Mouse (Mus musculus) bone marrow macrophage, adult 2 months (primary cell): Measurements from ENCODE around the gene Dio1. TPM values are rescaled to one million over a fixed set of nuclear protein-coding genes. Genes with fewer than 3 reads are reported as not detected.

Source experiments
- H3K27ac ChIP-seq: 2 replicates; pipeline ENCODE4 v1.5.1; 2012; ENCODE audit warnings: low read depth, low read length; ENCODE audit not compliant: insufficient read depth
- H3K4me1 ChIP-seq: 2 replicates; pipeline ENCODE4 v1.6.1; 2012; ENCODE audit warnings: low read length; ENCODE audit not compliant: control insufficient read depth, insufficient read depth
- H3K4me3 ChIP-seq: 2 replicates; pipeline ENCODE4 v1.5.1; 2012; ENCODE audit warnings: mild to moderate bottlenecking, low read length, moderate library complexity; ENCODE audit not compliant: insufficient read depth
- CTCF ChIP-seq: IDR thresholded peaks from 2 replicates; pipeline ENCODE4 v1.5.1; 2012; ENCODE audit warnings: low read depth, mild to moderate bottlenecking, low read length, moderate library complexity
- POLR2A ChIP-seq: IDR thresholded peaks from 2 replicates; pipeline ENCODE4 v1.6.1; 2012; ENCODE audit warnings: mild to moderate bottlenecking, low read depth, low read length, borderline replicate concordance
- polyA plus RNA-seq: library from polyadenylated mRNA; stranded (reverse); fragments of >200 nt; gene quantifications from 2 replicates; pipeline ENCODE4 v1.2.4, GENCODE M21; 2012; ENCODE audit not compliant: missing spikeins, insufficient read depth, insufficient read length

Dio1 gene
- polyA plus RNA-seq, 1 experiment: not detected

- no peak overlapping the region for H3K27ac ChIP-seq
- H3K4me1 ChIP-seq: no peaks in the 10 kb centered on the region; the same call in 1 of the 2 replicates
- no peak overlapping the region for H3K4me3 ChIP-seq
- TF ChIP-seq CTCF: no peak
- TF ChIP-seq POLR2A: no peak
Observed at GRCm38 (mm10) chr4:107302832-107303231, 4.1 kb downstream of the Dio1 start.

- no peak overlapping the region for H3K27ac ChIP-seq
- TF ChIP-seq CTCF (no peak), POLR2A (no peak)
- no peak overlapping the region for H3K4me3 ChIP-seq
- no peaks in the 10 kb centered on the region; the same call in 1 of the 2 replicates for H3K4me1 ChIP-seq
Observed at GRCm38 (mm10) chr4:107302221-107302620, 4.7 kb downstream of the Dio1 start.

GRCm38 (mm10) chr4:107300902-107301555 is 5.9 kb downstream of the Dio1 start:
- Histone ChIP-seq H3K4me1 (no peaks in the 10 kb centered on the region; the same call in 1 of the 2 replicates), H3K27ac (no peak overlapping the region), H3K4me3 (no peak overlapping the region)
- TF ChIP-seq CTCF (no peak), POLR2A (no peak)

- TF ChIP-seq POLR2A: no peak
- TF ChIP-seq CTCF: no peak
- H3K4me1 ChIP-seq: no peaks in the 10 kb centered on the region; the same call in 1 of the 2 replicates
- H3K27ac ChIP-seq: no peak overlapping the region
- H3K4me3 ChIP-seq: no peak overlapping the region
Observed at GRCm38 (mm10) chr4:107300371-107300770, 6.6 kb downstream of the Dio1 start.

GRCm38 (mm10) chr4:107299779-107300340 is 7.1 kb downstream of the Dio1 start:
- Histone ChIP-seq H3K27ac (no peak overlapping the region), H3K4me3 (no peak overlapping the region), H3K4me1 (no peaks in the 10 kb centered on the region; the same call in 1 of the 2 replicates)
- TF ChIP-seq POLR2A (no peak), CTCF (no peak)

GRCm38 (mm10) chr4:107298071-107298606 is 8.8 kb downstream of the Dio1 start:
- Histone ChIP-seq H3K27ac (no peak overlapping the region), H3K4me3 (no peak overlapping the region), H3K4me1 (no peaks in the 10 kb centered on the region; the same call in 1 of the 2 replicates)
- TF ChIP-seq CTCF: no peak
- no peak for TF ChIP-seq POLR2A

GRCm38 (mm10) chr4:107292273-107292662 is 14.7 kb downstream of the Dio1 start:
- TF ChIP-seq CTCF (no peak), POLR2A (no peak)
- H3K27ac ChIP-seq: no peak overlapping the region

GRCm38 (mm10) chr4:107291611-107292272 is 15.2 kb downstream of the Dio1 start:
- H3K4me1 ChIP-seq: 0 out of 2 replicates have a peak, but pooled peaks cover 3% of the 10 kb centered on the region
- no peak overlapping the region for H3K27ac ChIP-seq
- TF ChIP-seq POLR2A: no peak
- TF ChIP-seq CTCF: no peak
- no peak overlapping the region for H3K4me3 ChIP-seq

More at GRCm38 (mm10) chr4:107292273-107292662, 14.7 kb downstream of the Dio1 start:
- Histone ChIP-seq H3K4me3 (no peak overlapping the region), H3K4me1 (0 out of 2 replicates have a peak, but pooled peaks cover 3% of the 10 kb centered on the region)

GRCm38 (mm10) chr4:107287517-107287916 is 19.5 kb downstream of the Dio1 start:
- peaks cover 16% of the 10 kb centered on the region for H3K4me1 ChIP-seq
- H3K4me3 ChIP-seq: no peak overlapping the region
- no peak for TF ChIP-seq POLR2A
- H3K27ac ChIP-seq: no peak overlapping the region

- H3K4me3 ChIP-seq: no peak overlapping the region
- no peak overlapping the region for H3K27ac ChIP-seq
- TF ChIP-seq POLR2A (no peak), CTCF (no peak)
- peaks cover 16% of the 10 kb centered on the region for H3K4me1 ChIP-seq
Observed at GRCm38 (mm10) chr4:107286386-107286785, 20.6 kb downstream of the Dio1 start.
